Mouse (Mus musculus) embryonic facial prominence, embryonic 14.5 days (tissue): Measurements from ENCODE around the gene Arhgef2. TPM values are rescaled to one million over a fixed set of nuclear protein-coding genes. Genes with fewer than 3 reads are reported as not detected.
"Not testable (repeated sequence)": the region's sequence is repeated elsewhere in the genome, so short reads cannot be mapped to it uniquely, and the experiment has no call there.

ENCODE experiments used
- ATAC-seq: fragments of 200-750 bp; cut with Nextera tagmentation; 2 replicates; pipeline ENCODE4 v1.8.0; 2017; ENCODE audit warnings: low read depth, moderate number of reproducible peaks, moderate TSS enrichment
- DNase-seq: peaks from one replicate; pipeline ENCODE4 v3.0.0-alpha.2; 2015; ENCODE audit warnings: low spot score
- H3K27ac ChIP-seq: fragments of 300-500 bp; sonication (generic); replicated peaks from 2 replicates; pipeline ENCODE4 v1.5.1; 2014; ENCODE audit warnings: low read depth, mild to moderate bottlenecking, low read length, moderate library complexity
- H3K27me3 ChIP-seq: fragments of 300-500 bp; sonication (generic); replicated peaks from 2 replicates; pipeline ENCODE4 v1.6.1; 2014; ENCODE audit warnings: low read length; ENCODE audit not compliant: control insufficient read depth, insufficient read depth
- H3K36me3 ChIP-seq: fragments of 300-500 bp; sonication (generic); 2 replicates; pipeline ENCODE4 v1.6.1; 2014; ENCODE audit warnings: low read length, mixed read lengths; ENCODE audit not compliant: control insufficient read depth, insufficient read depth
- H3K4me1 ChIP-seq: fragments of 300-500 bp; sonication (generic); 2 replicates; pipeline ENCODE4 v1.6.1; 2014; ENCODE audit warnings: antibody characterized with exemption, low read length; ENCODE audit not compliant: control insufficient read depth, insufficient read depth
- H3K4me2 ChIP-seq: fragments of 300-500 bp; sonication (generic); 2 replicates; pipeline ENCODE4 v1.6.1; 2014; ENCODE audit warnings: low read depth, mild to moderate bottlenecking, low read length, moderate library complexity, mixed read lengths
- H3K4me3 ChIP-seq: fragments of 300-500 bp; sonication (generic); 2 replicates; pipeline ENCODE4 v1.5.1; 2014; ENCODE audit warnings: low read depth, mild to moderate bottlenecking, low read length
- H3K9ac ChIP-seq: fragments of 300-500 bp; sonication (generic); 2 replicates; pipeline ENCODE4 v1.6.1; 2014; ENCODE audit warnings: low read depth, mild to moderate bottlenecking, low read length, moderate library complexity, mixed read lengths
- H3K9me3 ChIP-seq: fragments of 300-500 bp; sonication (generic); 2 replicates; pipeline ENCODE4 v1.6.1; 2016; ENCODE audit warnings: low read length; ENCODE audit not compliant: control insufficient read depth
- WGBS: fragments of 180-500 bp; shearing (Covaris S2); extraction: QIAGEN DNeasy Blood & Tissue Kit; methylation state at CpG from one replicate; pipeline ENCODE4 v1.1.7; 2014; 5-methylcytosine and 5-hydroxymethylcytosine counted together
- polyA plus RNA-seq: library from polyadenylated mRNA; unstranded; fragments of >200 nt; fragmentation: Nextera tagmentation; extraction: Ambion mirVana; gene quantifications from 2 replicates; pipeline ENCODE4 v1.2.1, GENCODE M21; 2014

Gene Arhgef2
- polyA plus RNA-seq, 1 experiment from 2014 or later = 88.0 TPM

DNA sequence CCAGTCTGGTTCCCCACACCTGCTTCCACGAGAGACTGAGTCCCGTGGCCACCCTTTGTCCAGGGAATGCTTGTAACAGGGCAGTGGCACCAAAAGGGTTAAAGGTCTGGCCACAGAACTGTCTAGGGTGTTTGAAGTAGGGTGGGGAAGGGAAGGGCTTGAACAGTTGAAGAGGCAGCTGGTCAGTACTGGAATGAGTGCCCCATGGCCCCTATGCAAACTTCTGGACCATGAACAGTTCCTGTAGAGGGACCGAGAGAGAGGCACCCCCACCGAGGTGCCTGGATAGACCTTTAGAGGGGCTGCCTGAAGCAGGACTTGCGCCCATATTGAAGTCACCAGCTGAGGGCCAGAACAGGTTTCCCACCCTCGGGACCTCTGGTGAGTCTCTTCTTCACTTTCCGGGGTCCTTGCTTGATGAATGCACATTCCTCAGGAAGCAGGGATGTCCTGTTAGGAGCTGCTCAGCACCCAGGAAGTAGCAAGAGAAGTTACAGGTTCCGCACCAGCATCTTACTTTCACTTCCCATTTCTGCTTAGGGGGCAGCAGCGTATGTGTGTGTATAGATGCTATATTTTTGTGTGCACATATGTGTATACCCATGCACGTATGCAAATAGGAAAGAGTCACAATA lies 12.7 kb upstream of the Arhgef2 start:
- Histone ChIP-seq H3K4me1 (peaks cover 7% of the 10 kb centered on the region; the same call in 1 of the 2 replicates), H3K4me3 (no peak overlapping the region), H3K27me3 (no peaks in the 10 kb centered on the region), H3K27ac (no peak overlapping the region), H3K9ac (no peak overlapping the region), H3K9me3 (no peaks in the 10 kb centered on the region), H3K4me2 (no peak overlapping the region), H3K36me3 (peaks cover 10% of the 10 kb centered on the region)
- no peak for DNase-seq
- ATAC-seq = no peak
- WGBS = 73% methylated on average over 10 of the region's 10 CpGs

GRCm38 (mm10) chr3:88593893-88594580 lies 11.7 kb upstream of the Arhgef2 start:
- Histone ChIP-seq H3K9me3 (no peaks in the 10 kb centered on the region), H3K36me3 (no peaks in the 10 kb centered on the region), H3K4me1 (peaks cover 7% of the 10 kb centered on the region; the same call in 1 of the 2 replicates), H3K4me3 (no peak overlapping the region), H3K9ac (no peak overlapping the region), H3K4me2 (no peak overlapping the region), H3K27ac (0 out of 2 replicates have a peak overlapping the region, but pooled peaks have one; percentile 17), H3K27me3 (no peaks in the 10 kb centered on the region)
- peak; percentile 83 for DNase-seq
- peak; percentile 61 for ATAC-seq
- 36% methylated on average over 10 of the region's 10 CpGs for WGBS

DNA sequence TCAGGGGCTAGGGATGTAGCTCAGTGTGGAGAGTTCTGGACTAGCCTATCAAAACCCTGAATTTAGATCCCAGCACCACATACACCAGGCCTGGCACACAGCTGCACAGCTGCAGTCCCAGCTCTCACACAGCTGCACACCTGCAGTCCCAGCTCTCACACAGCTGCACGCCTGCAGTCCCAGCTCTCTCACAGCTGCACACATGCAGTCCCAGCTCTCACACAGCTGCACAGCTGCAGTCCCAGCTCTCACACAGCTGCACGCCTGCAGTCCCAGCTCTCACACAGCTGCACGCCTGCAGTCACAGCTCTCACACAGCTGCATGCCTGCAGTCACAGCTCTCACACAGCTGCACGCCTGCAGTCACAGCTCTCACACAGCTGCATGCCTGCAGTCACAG lies 9.2 kb upstream of the Arhgef2 start:
- ATAC-seq, H3K4me3 ChIP-seq, H3K4me1 ChIP-seq, H3K9me3 ChIP-seq, H3K36me3 ChIP-seq, DNase-seq, H3K27me3 ChIP-seq, H3K9ac ChIP-seq, H3K27ac ChIP-seq, H3K4me2 ChIP-seq: not testable (repeated sequence)
- WGBS = 88% methylated on average over 4 of the region's 4 CpGs

- Histone ChIP-seq H3K4me1 (no peaks in the 10 kb centered on the region), H3K4me2 (no peak overlapping the region), H3K9me3 (no peaks in the 10 kb centered on the region), H3K27ac (no peak overlapping the region), H3K4me3 (no peak overlapping the region), H3K27me3 (no peaks in the 10 kb centered on the region), H3K36me3 (no peaks in the 10 kb centered on the region), H3K9ac (no peak overlapping the region)
- ATAC-seq (no peak), DNase-seq (no peak)
- 80% methylated on average over 4 of the region's 4 CpGs for WGBS
Measured at GRCm38 (mm10) chr3:88602466-88602865, 3.3 kb upstream of the Arhgef2 start.

DNA sequence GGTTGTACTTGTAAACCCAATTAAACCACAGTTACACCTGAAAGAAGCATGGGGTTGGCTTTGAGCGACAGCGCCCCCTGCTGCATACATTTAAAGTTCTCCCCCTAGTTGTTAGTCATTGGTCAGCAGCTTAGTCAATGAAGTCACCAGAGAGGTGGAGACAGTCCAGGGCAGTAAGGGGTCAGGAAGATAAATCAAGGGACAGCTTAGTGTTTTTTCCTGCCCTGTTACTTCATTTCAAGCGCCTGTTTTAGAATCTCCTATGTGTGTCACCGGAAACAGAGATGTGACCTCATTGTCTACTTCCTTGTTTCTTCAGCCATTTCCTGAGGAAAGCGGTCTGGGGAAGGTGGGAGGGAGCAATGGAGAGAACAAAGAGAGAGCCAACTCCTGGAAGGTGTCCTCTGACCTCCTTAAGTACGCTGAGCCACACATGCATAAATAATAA lies 2.0 kb upstream of the Arhgef2 start:
- ATAC-seq = no peak
- WGBS = 25% methylated on average over 6 of the region's 6 CpGs

GRCm38 (mm10) chr3:88604863-88605262 lies 903 bp upstream of the Arhgef2 start:
- Histone ChIP-seq H3K4me3 (no peak overlapping the region), H3K9ac (no peak overlapping the region), H3K27me3 (no peaks in the 10 kb centered on the region), H3K9me3 (no peaks in the 10 kb centered on the region), H3K4me1 (0 out of 2 replicates have a peak, but pooled peaks cover 5% of the 10 kb centered on the region), H3K4me2 (no peak overlapping the region), H3K27ac (no peak overlapping the region), H3K36me3 (no peaks in the 10 kb centered on the region)
- ATAC-seq (no peak), DNase-seq (no peak)
- 87% methylated on average over 7 of the region's 7 CpGs for WGBS

More for the DNA sequence above, 2.0 kb upstream of the Arhgef2 start:
- H3K27ac ChIP-seq = no peak overlapping the region
- 0 out of 2 replicates have a peak, but pooled peaks cover 5% of the 10 kb centered on the region for H3K4me1 ChIP-seq
- H3K27me3 ChIP-seq = no peaks in the 10 kb centered on the region
- no peak overlapping the region for H3K4me3 ChIP-seq
- H3K9me3 ChIP-seq = no peaks in the 10 kb centered on the region
- peak; percentile 53 for DNase-seq
- no peak overlapping the region for H3K9ac ChIP-seq
- no peak overlapping the region for H3K4me2 ChIP-seq
- no peaks in the 10 kb centered on the region for H3K36me3 ChIP-seq

- H3K9me3 ChIP-seq = no peaks in the 10 kb centered on the region
- no peaks in the 10 kb centered on the region for H3K36me3 ChIP-seq
- H3K4me3 ChIP-seq = peak overlapping the region; percentile 29
- DNase-seq = peak; percentile 87
- ATAC-seq = peak; percentile 93
- WGBS = 0% methylated on average over 16 of the region's 20 CpGs
- H3K4me2 ChIP-seq = peak overlapping the region; percentile 59
- H3K27me3 ChIP-seq = no peaks in the 10 kb centered on the region
- H3K9ac ChIP-seq = peak overlapping the region; percentile 53
- 0 out of 2 replicates have a peak, but pooled peaks cover 5% of the 10 kb centered on the region for H3K4me1 ChIP-seq
- H3K27ac ChIP-seq = no peak overlapping the region
Measured at GRCm38 (mm10) chr3:88607065-88607757, 1.4 kb downstream of the Arhgef2 start.

DNA sequence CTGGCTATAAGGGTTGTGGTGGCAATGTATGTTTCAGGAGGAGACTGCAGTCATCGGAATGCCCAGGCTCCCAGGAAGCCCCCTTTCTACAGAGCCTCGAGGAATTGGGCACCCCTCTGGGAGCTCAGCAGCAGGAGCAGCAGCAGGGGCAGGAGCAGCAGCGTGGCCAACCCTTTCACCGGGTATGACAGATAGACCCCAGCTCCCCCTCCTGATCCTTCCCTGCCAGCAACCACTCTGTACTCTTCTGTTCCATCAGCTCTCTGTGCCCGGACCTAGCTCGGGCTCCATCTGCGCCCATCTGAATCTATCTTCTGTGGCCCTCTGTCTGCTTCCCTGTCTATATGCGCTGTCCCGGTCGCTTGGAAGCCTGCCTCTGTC lies 2.0 kb downstream of the Arhgef2 start:
- no peaks in the 10 kb centered on the region for H3K27me3 ChIP-seq

More for the DNA sequence above, 2.0 kb downstream of the Arhgef2 start:
- ATAC-seq = peak; percentile 45
- 0 out of 2 replicates have a peak, but pooled peaks cover 5% of the 10 kb centered on the region for H3K4me1 ChIP-seq
- no peaks in the 10 kb centered on the region for H3K36me3 ChIP-seq
- H3K9ac ChIP-seq = peak overlapping the region; percentile 53
- WGBS = 30% methylated on average over 9 of the region's 10 CpGs
- H3K4me3 ChIP-seq = peak overlapping the region; percentile 29
- no peaks in the 10 kb centered on the region for H3K9me3 ChIP-seq
- H3K27ac ChIP-seq = no peak overlapping the region
- no peak for DNase-seq
- H3K4me2 ChIP-seq = peak overlapping the region; percentile 59
